Mouse (Mus musculus) ovary, postnatal 14 days (tissue): ENCODE measurements around the gene Ugt1a6a.
"Not testable (repeated sequence)": the region's sequence is repeated elsewhere in the genome, so short reads cannot be mapped to it uniquely, and the experiment has no call there.

Experiments
- DNase-seq: peaks from one replicate; pipeline ENCODE4 v3.0.0; 2022; ENCODE audit warnings: low spot score

The Ugt1a6a gene

GRCm38 (mm10) chr1:88135229-88135904, 758 bp downstream of the Ugt1a6a start:
- not testable (repeated sequence) for DNase-seq

DNA sequence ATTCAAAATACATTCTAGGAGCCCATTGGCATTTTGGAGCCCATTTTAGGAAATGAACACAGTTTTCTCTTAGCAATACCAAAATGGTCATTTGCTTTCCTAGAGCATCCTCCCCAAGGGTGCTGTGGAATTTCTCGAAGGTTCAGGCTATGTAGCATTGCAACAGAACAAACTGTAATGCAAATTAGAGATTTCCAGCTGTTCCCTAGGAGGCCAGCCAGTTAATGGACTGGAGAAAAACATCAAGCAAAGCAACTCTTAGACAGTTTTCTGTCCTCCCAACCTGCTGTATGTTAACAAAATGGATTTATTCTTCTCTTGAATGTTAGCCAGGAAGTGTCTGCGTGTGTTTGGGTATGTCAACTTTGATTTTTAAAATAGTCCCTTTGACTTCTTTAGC, 2.0 kb downstream of the Ugt1a6a start:
- DNase-seq, result no peak

GRCm38 (mm10) chr1:88137264-88137663, 2.7 kb downstream of the Ugt1a6a start:
- no peak for DNase-seq

DNA sequence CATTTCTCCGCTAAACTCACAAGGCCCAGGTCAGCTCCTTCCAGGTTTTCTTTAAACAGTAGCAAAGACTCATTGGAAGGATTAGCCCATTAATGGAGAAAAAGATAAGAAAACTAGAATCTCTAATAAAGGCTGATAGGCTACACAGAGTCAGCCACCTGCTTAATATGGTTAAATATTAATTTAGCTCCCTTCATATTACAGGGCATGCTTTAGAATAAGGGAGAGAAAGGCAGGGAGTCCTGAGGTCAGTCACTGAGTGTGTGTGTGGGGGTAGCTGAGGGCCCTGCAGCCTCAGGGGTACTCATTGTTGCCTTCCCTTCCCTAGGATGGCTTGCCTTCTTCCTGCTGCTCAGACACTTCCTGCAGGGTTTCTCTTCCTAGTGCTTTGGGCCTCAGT, 3.5 kb downstream of the Ugt1a6a start:
- DNase-seq, result no peak

DNA sequence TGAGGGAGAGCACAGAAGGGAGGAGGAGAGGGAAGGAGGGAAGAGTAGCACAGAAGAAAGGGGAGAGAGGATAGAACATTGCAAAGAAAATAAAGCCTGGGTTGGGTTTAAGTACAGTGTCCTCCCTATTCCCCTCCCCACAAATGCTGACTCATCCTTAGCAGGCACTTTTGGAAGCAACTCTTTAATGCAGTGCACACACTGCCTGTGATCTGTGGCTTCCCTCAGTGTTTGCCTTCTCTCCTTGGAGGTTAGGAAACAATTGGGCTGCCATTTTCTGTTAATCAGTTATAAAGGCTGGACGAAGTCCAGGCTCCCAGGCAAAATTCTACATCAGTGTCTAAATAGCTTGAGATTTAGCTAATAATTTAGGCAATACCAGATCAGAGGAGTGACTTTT, 5.9 kb downstream of the Ugt1a6a start:
- not testable (repeated sequence) for DNase-seq

GRCm38 (mm10) chr1:88143966-88144675, 9.5 kb downstream of the Ugt1a6a start:
- DNase-seq, result not testable (repeated sequence)

GRCm38 (mm10) chr1:88145278-88145677, 10.7 kb downstream of the Ugt1a6a start:
- not testable (repeated sequence) for DNase-seq

GRCm38 (mm10) chr1:88150133-88150532, 15.5 kb downstream of the Ugt1a6a start:
- DNase-seq, result not testable (repeated sequence)

DNA sequence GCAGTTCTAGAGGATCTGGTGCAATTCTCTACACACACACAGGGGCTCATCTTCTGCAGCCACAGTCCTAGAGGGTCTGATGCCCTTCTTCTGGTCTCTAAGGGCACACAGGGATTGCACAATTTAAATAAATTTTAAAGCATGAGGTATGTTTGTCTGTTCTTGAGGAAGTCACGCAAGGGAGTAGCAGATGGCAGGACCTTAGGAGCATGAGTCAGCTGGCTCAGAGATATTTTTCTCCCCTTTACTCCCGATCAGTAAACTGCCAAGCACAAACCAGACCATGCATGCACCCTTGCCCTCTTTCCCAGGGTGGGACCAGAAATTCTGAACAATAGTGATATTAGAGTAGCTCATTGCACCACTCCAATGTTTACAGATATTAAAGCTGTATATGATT, 23.8 kb downstream of the Ugt1a6a start:
- no peak for DNase-seq

DNA sequence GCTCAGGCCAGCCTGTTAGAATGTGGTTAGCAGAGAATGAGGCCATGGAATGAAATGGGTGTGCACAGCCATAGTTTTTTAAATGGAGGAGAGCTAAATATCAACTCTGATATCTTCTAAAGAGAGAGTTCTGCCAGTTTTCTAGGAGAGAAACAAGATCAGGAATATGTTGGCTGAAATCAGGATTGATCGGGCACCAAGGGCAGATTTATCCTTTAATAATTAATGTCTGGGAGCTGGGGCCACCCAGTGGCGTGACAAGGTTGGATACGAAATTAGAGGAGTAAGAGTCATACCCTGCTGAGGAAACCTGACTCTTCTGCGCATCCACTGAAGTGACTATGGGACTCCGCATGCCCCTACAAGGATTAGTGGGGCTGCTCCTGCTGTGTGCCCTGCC, 31.1 kb downstream of the Ugt1a6a start, which contains the start of gene Ugt1a5:
Gene Ugt1a5, plus strand, starts transcription at position 302 of the 400 bp plus-strand sequence.
- DNase-seq, result no peak

- not testable (repeated sequence) for DNase-seq
These were observed 37.6 kb downstream of the Ugt1a6a start for GRCm38 (mm10) chr1:88172190-88172589.

DNA sequence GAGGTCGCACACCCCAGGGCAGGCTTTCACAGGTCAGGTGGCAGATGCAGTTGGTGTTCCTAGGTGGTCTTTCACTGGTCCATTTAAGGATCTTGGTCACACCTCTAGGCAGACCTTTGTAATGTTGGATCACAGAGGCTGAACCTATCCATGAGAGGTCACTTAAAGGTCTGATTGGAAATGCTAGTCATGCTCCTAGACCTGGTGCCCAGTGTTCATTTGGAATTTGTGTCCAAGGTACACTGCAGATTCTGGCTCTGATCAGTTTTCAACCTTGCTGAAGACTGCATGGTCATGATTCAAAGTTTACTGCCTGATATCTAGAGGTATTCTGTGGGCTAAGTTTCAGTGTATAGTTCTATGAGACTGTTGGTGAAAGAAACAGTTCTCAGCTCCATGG, 45.0 kb downstream of the Ugt1a6a start:
- no peak for DNase-seq

GRCm38 (mm10) chr1:88186325-88186935, 51.8 kb downstream of the Ugt1a6a start:
- no peak for DNase-seq

GRCm38 (mm10) chr1:88192136-88192535, 57.5 kb downstream of the Ugt1a6a start:
- no peak for DNase-seq

DNA sequence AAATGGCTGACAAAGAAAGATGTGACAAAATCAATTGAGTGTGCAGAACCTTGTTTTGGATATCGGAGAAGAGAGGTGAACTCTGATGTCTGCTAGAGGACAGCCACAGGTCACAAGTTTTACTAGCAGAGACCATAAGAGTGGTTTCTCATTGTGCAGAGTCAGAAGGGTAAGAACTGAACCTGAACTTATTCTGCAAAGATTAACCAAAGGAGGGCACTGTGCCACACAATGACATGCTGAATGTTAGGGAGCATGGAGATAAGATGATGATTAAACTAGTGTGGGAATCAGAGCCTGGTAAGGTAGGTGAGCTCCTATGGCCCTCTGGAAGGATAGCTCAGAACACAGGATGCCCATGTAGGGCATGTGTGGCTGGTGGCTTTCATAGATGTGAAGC, 61.1 kb downstream of the Ugt1a6a start:
- DNase-seq, result no peak

DNA sequence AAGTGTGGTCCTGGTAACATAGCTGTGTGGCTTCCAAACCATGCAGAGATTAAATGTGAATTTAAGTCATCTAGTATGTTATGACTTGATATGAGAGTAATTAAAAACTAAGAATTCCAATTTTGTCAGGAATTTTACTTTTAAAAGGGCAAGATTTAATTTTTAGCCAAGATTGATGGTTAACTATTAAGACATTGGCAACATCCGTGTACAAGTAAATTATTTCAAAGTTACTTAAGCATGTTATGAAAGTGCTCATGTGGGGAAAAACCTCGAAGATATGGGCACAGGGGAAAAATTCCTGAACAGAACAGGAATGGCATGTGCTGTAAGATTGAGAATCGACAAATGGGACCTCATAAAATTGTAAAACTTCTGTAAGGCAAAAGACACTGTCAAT, 62.8 kb downstream of the Ugt1a6a start:
- no peak for DNase-seq

DNA sequence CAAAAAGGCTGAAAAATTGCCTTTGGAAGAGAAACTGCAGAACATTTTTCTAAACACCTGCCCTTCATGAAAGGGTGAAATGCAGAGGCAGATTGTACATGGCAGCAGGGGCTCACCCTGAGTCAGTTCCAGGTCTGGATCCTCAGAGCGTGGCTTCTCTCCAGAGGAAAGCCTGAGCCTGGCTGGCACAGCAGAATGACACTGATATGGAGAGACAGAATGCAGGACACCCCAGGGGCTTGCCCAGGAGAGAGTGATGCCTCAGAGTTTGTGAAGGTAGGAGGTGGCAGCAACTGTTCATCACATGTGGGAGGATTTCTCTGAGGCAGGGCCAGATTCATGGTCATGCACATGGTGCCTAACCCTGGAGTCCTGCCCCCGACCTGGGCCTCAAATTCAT, 65.4 kb downstream of the Ugt1a6a start:
- DNase-seq, result no peak

DNA sequence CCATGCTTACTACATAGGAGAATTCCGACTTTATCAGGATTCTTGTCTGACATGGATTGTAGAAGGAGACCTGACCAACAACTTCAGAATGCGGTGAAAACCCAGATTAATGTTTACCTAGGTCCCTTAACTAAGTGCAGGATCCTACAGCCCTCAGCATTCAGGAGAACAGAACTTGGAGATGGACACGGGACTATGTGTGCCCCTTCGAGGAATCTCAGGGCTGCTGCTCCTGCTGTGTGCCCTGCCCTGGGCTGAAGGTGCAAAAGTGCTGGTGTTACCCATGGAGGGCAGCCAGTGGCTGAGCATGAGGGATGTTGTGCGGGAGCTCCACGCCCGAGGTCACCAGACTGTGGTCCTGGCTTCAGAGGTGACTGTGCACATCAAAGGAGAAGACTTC, 65.8 kb downstream of the Ugt1a6a start, which contains the start of gene Ugt1a2:
Gene Ugt1a2, plus strand, starts transcription at position 146 of the 400 bp plus-strand sequence.
- DNase-seq, result no peak

- no peak for DNase-seq
These were observed 70.8 kb downstream of the Ugt1a6a start, which contains the start of gene Dnajb3 for GRCm38 (mm10) chr1:88205294-88205922. Gene Dnajb3, minus strand, starts transcription at chr1:88205782.

DNA sequence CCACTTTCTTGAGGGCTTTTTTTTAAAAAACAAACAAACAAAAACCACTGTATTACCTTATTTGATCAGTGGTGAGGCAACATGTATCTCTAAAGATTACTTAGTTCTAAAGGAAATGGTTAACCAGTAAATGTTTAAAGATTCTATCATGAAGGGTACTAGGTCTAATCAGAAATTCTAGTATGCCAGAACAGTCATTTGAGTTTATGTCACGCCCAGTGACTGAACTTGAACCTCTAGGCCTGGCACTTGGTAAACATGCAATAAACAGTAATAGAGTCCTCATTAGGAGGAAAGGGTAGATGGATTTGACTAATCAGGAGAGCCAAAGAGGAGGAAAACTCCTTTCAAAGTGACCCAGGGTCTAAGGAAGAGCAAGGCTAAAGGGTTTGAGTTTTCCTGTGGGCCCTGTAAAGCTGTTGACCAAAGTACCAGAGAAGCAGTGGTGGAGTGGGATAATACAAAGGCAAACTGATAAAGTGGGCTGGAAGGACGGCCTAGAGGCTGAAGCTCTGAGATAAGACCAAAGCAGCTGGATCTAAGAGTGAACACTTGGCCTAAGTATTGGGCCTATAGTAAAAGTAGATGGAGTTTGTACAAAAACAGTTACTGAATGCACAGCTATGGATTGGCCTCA, 72.4 kb downstream of the Ugt1a6a start:
- DNase-seq, result no peak

GRCm38 (mm10) chr1:88211812-88212211, 77.2 kb downstream of the Ugt1a6a start, which contains the start of gene Ugt1a1:
Gene Ugt1a1, plus strand, starts transcription at chr1:88211959.
- DNase-seq, result no peak
